Mouse (Mus musculus) c-Kit-positive CD71-positive TER-119-positive erythroid progenitor cells, embryonic 14.5 days (primary cell): ENCODE results near the gene Ndufs2.

Experiments
- DNase-seq: peaks from one replicate; pipeline ENCODE4 v3.0.0-alpha.2; 2013; ENCODE audit warnings: low spot score

The Ndufs2 gene

GRCm38 (mm10) chr1:171231844-171232243 is 19.3 kb downstream of the Ndufs2 start:
- DNase-seq: no peak

GRCm38 (mm10) chr1:171230215-171230614 is 21.0 kb downstream of the Ndufs2 start:
- no peak for DNase-seq

DNA sequence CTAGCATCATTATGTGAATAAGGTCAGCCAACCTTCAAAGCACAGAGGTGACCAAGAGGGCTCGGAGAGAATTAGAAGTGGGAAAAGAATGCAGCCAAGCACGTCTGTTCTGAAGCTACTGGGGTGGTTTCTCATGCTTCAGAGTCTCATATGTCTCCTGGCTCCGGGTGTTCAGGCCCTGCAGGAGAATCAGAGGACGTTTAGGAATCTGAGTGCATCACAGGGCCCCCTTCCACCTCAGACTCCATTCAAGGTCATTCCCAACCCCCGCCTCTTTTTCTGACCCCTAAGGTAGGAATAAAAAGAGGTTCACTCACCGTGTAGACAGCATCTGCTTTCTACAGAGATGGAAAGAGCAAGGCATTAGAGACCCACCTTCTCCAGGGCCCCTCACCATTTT is 21.4 kb downstream of the Ndufs2 start:
- no peak for DNase-seq

DNA sequence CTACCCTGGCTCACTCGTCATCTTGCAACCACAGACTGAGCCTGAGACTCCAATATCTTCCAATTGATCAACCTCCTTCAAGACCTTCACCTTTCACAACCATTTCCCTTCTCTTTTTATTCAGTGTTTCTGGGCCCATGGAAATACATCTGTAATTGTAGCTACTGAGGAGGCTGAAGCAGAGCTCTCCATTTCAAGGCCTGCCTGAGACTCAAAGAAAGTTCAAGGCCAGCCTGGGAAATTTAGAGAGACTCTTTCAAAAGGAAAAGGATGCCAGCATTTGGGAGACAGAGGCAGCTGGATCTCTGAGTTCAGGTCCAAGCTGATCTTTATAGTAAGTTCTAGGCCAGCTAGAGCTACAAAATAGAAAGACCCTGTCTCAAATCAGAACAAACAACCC is 23.3 kb downstream of the Ndufs2 start:
- DNase-seq: no peak

DNA sequence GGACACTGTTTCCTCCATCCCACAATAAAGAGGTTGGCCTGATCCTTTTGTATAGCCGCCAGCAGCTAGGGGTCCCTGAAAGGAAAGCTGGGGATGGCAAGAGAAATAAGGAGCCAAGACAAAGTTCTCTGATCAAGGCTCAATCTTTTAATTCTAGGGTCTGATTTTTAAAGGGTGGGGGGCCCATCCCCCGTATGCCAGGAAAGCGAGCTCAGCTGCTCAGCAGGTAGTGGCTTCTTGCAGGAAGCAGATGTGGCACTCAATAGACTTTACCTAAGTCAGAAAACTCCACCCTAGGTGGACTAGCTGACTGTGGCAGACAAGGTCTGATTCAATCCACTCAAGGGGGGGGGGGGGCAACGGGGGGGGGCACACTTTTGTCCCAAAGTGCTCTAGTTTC is 24.4 kb downstream of the Ndufs2 start:
- no peak for DNase-seq

DNA sequence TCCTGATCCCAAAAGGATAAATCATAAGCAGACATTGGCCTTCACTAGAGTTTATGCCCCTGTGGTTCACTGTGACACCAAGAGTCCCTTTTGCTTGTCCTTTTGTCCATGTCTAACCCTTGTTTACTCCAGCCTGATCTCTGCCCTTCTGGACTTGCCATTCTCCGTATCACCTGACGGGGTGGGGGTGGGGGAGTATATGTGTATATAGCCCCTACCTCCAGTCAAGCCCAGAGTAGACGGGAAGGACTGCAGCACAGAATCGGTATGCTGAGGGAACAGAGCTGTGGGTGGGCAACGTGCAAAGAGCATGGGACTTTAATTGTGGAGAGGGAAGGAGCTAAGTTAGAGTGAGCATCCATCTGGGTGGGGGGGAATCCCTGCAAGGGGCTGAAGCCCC is 26.3 kb downstream of the Ndufs2 start, which contains the start of gene Apoa2:
Gene Apoa2, plus strand, starts transcription at position 198 of the 400 bp plus-strand sequence.
- no peak for DNase-seq

DNA sequence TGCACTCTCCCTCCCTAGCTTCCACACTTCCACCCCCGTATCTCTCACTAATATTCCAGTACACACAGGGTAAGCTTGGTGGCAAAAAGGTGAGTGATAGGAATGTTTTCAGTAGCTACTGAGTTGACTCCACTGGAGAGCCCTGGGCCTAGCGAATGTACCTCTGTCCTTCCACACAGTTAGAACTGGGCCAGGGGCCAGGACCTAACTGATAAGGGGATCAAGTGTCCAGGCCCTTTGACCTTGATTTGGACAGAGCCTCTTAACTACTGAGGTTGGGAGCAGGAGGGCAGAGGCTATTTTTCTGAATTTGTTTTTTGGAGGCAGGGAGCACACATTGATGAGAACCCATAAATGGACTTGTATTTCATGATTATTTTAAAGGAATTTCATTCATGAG is 27.4 kb downstream of the Ndufs2 start:
- DNase-seq: no peak

GRCm38 (mm10) chr1:171223168-171223567 is 28.0 kb downstream of the Ndufs2 start:
- no peak for DNase-seq

- peak; percentile 96 for DNase-seq
Observed at GRCm38 (mm10) chr1:171222238-171223155, 28.7 kb downstream of the Ndufs2 start, which contains the start of gene Tomm40l. Gene Tomm40l (minus strand): TSS chr1:171222514.

DNA sequence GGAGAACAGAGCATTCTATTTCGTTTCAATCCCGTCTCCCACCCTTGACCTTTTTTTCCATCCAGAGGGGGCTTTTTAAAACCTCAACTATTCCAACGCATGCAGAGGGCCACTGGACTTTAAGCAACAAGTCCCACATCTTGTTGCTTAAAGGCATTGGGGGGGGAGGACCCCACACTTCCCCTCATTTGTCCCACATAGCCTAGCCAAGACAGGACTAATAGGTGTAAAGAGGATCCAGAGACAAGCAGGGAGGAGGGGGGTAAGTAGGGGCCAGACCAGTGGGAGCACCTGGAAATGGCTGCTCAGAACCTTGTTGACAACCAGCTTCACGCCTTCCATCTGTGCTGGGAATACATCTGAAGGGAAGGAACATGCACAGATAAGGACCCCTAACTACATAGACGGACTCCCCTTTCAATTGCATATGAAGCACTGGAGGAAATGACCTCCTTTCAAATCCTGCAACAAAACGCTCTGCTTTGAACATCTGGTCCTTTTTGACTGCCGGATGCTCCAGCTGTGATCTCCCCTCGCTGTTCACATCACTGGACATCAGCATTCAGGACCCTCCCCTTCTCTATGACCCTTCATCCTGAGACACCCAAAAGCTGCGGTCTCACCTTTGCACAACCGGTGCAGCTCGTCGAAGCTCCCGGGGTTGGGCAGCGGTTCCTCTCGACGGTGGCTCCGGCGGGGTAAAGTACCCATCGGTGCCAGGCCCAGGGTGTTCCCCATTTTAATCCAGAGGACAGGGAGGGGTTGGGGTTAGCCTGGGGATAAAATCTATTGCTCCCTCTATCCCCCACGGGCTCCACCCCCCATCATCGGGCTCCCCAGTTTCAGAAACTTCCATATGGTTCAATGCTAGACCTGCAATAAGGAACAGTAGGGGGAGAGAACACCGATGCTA is 29.7 kb downstream of the Ndufs2 start:
- peak; percentile 25 for DNase-seq

GRCm38 (mm10) chr1:171220871-171221270 is 30.3 kb downstream of the Ndufs2 start:
- peak; percentile 88 for DNase-seq

- no peak for DNase-seq
Observed at GRCm38 (mm10) chr1:171216241-171216955, 34.8 kb downstream of the Ndufs2 start.

- DNase-seq: no peak
Observed at GRCm38 (mm10) chr1:171213801-171214496, 37.2 kb downstream of the Ndufs2 start, which contains the start of gene Nr1i3. Gene Nr1i3 (plus strand): TSS chr1:171213970.

DNA sequence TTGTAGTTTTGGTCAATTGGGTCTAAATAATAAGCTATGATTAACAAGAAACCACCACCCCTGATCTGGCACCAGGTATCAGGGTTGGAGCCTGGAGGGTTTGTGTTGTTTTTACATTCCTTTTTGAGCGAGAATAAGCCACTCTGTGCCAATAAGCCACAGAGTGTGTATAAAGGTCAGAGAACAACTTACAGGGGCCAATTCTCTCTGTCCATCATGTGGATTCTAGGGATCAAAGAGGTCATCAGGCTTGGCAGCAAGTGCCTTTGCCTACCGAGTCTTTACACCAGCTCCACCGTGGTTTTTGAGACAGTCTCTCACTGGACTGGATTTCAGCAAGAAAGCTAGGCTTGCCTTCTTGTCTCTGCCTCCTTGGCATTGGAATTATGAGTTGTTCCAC is 38.3 kb downstream of the Ndufs2 start:
- DNase-seq: no peak

DNA sequence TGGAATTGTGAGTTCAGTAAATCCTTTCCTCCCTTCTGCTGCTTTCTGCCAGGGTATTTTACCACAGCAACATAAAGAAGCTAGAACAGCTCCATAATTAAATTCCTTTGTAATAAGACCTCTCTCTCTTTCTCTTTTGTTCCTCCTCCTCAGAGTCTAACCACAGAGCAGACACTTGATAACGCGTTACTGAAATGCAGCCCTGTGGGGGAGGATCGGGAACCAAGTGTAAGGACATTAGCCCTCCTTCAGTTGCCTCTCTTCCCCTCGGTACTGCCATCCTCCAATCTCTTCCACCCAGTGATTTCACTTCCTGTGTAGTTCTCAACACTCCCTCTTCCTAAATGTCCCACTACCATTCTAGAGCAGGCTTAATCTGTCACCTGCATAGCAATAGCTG is 41.8 kb downstream of the Ndufs2 start:
- DNase-seq: no peak

DNA sequence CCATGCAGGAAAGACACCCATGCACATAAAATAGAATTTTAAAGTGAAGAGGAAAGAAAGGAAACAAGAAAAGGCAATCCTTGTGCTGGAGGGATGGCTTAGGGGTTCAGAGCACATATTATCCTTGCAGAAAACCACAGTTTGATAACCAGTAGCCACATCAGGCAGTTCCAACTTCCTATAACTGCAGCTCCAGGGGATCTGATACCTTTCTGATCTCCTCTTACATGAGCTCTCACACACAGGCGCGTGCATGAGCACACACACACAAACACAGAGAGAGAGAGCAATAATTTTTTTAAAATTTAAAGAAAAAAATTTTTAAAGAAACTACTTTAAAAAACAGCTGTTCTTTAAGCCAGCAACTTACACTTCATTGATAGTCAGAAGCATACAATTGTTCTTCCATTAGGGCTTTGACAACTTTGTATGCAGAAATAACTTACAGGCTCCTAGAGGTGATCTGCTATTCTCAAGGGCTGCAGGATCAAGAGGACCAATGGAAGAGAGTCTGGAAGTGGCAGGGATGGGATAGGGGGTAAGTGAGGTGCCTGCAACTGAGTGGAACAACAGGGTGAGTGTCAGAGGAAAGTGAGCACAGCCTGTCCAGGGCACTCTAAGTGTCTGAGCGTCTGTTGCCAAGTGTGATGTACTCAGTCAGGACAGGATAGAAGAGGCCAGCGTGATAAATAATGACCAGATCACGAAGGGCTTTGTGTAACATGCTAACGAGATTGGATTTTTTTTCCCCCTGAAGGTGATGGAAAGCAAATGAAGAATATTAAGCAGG is 45.3 kb downstream of the Ndufs2 start:
- DNase-seq: no peak

- DNase-seq: no peak
Observed at GRCm38 (mm10) chr1:171204249-171204644, 46.9 kb downstream of the Ndufs2 start.

DNA sequence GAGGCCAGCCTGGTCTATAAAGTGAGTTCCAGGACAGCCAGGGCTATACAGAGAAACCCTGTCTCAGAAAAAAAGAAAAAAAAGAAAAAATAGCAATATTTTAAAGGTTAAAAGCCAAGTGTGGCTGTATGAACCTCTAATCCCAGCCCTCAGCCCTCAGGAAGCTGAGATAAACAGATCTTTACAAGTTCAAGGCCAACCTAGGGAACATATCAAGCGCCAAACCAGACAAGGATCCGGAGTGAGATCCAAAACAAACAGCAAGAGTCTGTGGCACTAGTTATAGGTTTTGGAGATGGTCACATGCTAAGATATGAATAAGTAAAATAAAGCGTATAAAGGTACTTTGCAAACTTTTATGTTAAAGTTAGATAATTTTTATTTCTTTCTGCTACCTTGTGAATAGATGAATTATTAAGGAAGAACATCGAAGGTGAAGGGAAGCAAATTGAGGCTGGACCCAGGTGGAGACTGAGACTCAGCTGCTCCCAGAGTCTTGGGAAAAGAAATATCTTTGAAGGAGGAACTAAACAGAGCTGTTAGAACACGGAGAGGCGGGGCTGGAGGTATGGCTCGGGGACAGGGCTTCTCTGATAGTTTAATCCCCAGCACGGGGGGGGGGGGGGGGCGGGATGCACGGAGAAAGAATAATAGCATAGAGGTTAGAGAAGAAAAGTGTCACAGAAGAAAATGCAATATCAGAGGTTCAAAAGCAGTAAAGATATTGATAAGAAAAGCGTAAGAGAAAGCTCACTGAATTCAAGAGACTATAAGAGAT is 47.5 kb downstream of the Ndufs2 start:
- DNase-seq: no peak

GRCm38 (mm10) chr1:171200769-171201168 is 50.4 kb downstream of the Ndufs2 start:
- no peak for DNase-seq

DNA sequence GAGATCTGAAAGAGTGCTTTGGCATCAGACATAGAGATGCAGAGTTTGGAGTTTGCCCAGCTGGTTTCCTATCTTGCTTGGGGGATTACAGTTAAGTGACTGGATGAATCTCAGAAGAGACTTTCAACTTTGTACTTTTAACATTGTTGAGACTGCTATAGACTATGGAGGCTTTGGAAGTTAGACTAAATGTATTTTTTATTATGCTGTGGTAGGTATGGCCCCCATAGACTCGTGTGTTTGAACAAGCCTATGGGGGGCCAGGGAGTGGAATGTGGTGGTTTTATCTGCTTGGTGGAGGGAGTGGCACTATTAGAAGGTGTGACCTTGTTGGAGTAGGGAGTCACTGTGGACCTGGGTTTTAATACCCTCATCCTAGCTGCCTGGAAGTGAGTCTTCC is 51.7 kb downstream of the Ndufs2 start:
- no peak for DNase-seq
